Mouse (Mus musculus) lung, postnatal 25 days (tissue): Measurements from ENCODE around the gene Olfr287.

ENCODE experiments used
- DNase-seq: peaks from one replicate; pipeline ENCODE4 v3.0.0; 2022; ENCODE audit warnings: low spot score

Olfr287 gene

GRCm38 (mm10) chr15:98220877-98221276, at the start of gene Olfr287, which contains the start of gene Gm44579:
TSS of gene Olfr287 (minus strand) at chr15:98221056.
TSS of gene Gm44579 (minus strand) at chr15:98220977.
- no peak for DNase-seq

DNA sequence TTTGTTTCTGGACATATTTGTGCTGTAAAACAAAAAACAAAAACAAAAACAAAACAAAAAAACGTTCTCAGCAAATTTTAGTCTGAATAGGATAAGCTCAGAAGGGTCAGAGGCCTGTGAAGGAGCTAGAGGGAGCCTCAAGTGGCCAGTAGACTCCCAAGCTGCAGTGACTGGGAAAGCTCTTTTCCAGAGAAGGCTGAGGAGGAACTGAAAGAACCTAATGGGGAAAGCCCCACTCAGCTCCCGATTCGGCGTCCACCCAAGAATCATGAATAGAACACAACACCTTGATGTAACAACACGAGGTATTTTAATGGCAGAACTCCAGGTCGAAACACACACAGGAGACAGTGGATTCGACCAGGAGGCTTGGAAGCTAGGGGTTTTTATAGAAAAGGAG, 36.9 kb upstream of the Olfr287 start:
- no peak for DNase-seq

GRCm38 (mm10) chr15:98257193-98257592, 36.3 kb upstream of the Olfr287 start, which contains the start of gene H1fnt:
TSS of gene H1fnt (minus strand) at chr15:98257293.
- DNase-seq, result no peak

DNA sequence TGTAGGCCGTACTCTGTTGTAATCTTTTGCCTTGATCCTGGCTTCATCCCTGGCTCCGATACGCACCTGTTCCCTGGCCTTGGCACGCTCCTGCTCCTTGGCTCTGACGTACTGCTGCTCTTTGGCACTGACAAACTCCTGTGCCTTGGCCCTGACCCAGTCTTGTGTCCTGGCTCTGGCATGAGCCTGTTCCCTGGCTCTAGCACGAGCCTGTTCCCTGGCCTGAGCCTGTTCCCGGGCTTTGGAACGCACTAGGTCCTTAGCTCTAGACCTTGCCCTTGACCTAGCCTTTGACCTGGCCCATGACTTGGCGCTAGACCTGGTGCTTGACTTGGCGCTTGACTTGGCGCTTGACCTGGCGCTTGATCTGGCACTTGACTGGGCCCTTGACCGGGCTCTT, 35.4 kb upstream of the Olfr287 start:
- DNase-seq, result peak; percentile 3

DNA sequence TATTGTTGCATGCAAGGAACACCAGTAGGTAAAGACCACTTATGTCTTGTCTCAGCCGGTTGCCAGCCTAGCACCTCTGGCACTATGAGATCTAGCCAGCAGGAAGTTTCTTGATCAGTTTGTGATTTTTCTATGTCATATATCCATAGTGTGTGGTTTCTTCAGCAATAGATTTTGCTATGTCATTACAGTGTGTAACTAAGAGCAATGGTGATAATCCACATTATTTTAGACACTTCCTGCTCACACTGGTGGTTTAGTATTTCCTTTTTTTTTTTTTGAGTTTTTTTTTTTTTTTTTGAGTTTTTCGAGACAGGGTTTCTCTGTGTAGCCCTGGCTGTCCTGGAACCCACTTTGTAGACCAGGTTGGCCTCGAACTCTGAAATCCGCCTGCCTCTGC, 14.6 kb upstream of the Olfr287 start:
- no peak for DNase-seq

GRCm38 (mm10) chr15:98234350-98234749, 13.5 kb upstream of the Olfr287 start, which contains the start of gene Olfr286:
TSS of gene Olfr286 (minus strand) at chr15:98234450.
- no peak for DNase-seq

- DNase-seq, result no peak
Measured at GRCm38 (mm10) chr15:98226096-98226495, 5.2 kb upstream of the Olfr287 start.

GRCm38 (mm10) chr15:98225610-98226009, 4.8 kb upstream of the Olfr287 start:
- no peak for DNase-seq

GRCm38 (mm10) chr15:98222377-98222776, 1.5 kb upstream of the Olfr287 start:
- DNase-seq, result no peak

DNA sequence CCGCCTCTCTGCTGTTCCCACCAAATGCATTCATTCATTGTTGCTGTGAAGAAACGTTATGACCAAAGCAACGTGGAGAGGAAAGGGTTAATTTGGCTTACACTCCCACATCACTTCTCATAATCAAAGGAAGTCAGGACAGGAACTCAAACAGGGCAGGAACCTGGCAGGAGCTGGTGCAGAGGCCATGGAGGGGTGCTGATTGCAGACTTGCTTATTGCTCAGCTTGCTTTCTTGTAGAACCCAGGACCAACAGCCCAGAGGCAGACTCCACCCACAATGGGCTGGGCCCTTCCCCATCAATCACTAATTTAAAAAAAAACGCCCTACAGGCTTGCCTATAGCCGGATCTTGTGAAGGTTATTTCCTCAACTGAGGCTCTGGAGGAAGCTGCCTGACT, 6.7 kb downstream of the Olfr287 start:
- peak; percentile 16 for DNase-seq

GRCm38 (mm10) chr15:98213336-98213870, 7.5 kb downstream of the Olfr287 start:
- DNase-seq, result peak; percentile 13

DNA sequence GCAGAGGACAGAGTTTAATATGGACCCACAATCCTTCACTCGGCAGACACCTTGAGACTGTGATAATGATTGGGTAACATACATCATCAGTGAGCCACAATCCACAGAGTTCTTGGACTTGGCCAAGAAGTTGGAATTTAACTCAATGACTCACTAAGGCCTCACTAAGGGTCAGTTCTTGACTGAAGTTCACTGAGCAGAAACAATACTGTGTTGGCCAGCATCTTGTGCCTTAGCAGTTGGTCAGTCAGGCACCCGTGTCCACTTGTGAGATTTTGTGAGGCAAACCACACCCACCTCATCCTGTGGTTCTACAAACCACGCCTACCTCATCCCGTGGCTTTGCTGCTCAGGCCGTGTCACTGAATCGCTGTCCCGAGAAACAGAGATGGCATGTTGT, 11.2 kb downstream of the Olfr287 start:
- no peak for DNase-seq

- no peak for DNase-seq
Measured at GRCm38 (mm10) chr15:98195442-98195841, 25.4 kb downstream of the Olfr287 start, which contains the start of gene Olfr288. TSS of gene Olfr288 (minus strand) at chr15:98195542.

GRCm38 (mm10) chr15:98184456-98184855, 36.4 kb downstream of the Olfr287 start:
- DNase-seq, result no peak

GRCm38 (mm10) chr15:98181856-98182570, 38.8 kb downstream of the Olfr287 start:
- DNase-seq, result no peak

- peak; percentile 93 for DNase-seq
Measured at GRCm38 (mm10) chr15:98181132-98181711, 39.6 kb downstream of the Olfr287 start.

- DNase-seq, result no peak
Measured at GRCm38 (mm10) chr15:98180567-98181131, 40.2 kb downstream of the Olfr287 start.

DNA sequence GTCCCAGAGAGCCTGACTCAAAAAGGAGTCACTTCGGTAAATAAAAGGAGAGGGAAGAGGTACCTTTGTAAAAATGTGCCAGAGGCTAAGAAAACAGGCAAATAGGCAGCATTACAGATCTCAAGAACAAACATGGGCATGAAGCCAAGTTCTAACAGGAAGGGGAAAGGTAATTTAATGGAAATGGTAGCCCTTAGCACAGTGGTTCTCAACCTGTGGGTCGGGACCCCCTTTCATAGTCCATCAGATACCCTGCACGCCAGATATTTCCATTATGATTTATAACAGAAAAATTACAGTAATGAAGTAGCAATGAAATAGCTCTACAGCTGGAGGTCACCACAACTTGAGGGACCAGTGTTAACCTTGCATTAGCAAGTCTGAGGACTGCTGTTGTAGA, 43.5 kb downstream of the Olfr287 start:
- no peak for DNase-seq

DNA sequence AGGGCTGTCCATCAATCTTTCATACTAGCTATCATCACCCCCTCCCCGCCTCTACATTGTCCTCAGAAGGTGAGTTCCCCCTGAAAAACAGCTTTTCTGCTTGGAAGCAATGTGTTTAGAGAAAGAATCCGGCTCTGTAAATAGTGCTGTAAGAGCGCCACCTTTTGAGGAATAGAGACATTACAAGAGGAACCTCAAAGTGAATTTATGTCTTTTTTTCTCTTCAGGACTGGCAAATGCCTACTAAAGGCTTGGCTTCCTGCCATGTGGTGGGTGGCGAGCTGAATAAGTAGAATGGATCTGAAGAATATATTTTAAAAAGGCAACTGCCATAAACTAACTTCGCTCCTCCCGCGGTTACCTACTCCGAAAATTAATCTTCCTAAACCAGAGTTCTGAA, 47.0 kb downstream of the Olfr287 start:
- peak; percentile 24 for DNase-seq

DNA sequence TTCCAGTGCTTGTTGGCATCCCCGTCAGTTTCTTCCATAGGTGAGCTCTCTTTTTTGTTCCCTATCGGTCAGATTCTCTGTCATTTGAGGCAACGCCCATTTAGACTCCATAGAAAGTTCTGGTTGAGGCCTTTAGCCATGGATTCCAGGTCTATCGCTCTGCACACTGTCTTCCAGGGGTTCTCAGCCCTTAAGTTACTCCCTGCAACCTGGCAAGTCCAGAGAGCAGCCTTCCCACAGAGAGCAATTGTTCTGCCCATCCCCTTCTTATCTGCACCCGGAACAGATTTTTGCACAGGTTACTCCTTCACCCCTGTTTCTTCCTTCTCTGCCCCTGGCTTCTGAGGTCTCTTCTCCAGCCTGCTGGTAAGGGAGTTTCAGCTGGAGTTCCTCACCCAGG, 48.7 kb downstream of the Olfr287 start:
- DNase-seq, result no peak

DNA sequence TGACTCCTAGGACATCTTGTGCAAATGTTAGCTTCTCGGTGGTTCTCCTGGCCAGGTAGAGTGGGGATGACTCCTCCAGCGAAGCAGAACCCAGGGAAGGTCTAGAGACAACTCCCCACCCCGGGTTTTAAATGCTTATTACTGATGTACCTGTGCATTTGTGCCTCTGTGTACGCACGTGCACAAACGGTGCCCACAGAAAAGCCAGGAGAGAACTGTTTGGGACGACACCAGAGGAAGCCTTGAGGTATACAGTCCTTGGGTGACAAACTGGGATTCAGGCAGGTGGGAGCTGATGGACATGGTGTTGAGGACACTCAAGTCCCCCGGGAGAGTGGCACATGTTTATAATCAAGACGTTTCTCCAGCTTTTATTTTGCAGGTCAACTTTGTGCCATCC, 49.9 kb downstream of the Olfr287 start:
- no peak for DNase-seq

DNA sequence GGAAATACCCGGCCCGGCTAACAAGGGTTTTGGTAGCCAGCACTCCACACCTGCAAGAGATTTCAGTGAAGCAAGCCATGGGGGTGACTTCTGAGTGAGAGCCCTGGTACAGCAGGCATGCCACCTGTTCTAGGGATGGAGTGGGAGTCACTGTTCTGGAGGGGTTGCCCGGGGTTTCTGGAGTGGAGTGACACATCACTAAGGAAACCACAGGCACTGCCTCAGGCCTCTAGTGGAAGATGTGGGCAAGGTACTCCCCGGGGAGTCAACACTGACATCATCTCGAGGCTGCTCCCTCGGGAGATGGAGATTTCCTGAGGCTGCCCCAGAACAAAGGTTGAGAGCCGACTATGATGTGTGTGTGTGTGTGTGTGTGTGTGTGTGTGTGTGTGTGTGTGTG, 50.5 kb downstream of the Olfr287 start:
- no peak for DNase-seq

DNA sequence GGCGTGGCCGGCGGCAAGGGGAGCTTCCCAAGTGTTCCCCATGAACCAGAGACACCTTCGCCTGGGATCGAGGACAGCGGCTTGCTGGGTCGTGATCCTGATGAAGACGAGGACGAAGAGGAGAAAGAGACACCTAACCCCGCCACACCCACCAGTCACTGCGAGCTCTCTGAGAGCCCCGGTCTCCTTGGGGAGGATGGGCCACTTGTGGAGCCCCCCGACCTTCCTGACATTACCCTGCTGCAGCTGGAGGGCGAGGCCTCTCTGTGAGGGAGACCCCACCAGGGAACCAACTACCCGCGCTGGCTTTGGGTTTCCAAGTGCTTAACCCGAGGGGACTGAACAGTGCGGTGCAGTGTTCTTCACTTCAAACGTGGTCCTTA, 52.2 kb downstream of the Olfr287 start:
- no peak for DNase-seq
